Mouse (Mus musculus): ENCODE results near the gene Cct7.

DNA sequence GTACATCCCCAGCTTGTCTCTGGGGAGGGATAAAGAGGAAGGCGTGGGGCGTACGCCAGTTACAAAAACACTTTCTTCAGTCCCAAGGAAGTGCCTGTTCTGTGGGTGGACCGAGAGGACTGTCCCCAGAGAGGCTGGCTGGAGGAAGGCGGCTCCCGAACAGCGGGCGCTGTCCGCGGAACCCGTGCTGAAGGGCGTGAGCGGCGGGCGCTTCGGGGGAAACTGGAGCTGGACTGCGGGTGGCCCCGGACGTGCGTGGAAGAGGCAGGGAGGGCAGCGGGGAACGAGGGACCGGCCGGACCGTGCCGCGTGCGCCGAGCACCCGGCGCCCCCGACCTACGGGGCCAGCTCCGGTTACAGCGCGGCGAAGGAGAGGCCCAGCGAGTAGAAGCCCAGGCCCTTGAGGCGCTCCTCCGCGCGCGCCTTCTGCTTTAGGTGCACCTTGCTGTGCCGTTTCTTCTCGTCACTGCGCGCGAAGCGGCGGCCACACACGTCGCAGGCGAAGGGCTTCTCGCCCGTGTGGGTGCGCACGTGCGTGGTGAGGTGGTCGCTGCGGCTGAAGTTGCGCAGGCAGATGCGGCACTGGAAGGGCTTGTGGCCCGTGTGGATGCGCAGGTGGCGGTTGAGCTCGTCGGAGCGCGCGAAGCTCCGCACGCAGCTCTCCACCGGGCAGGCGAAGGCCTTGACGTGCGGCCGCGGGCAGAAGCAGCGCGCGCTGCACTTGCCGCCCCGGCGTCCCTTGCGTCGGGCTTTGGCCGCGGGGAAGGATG, 60.2 kb downstream of the Cct7 start:
- no peak for TF ChIP-seq POLR2A (IDR thresholded peaks at IDR 0.05; ENCODE audit: control insufficient read depth, low read depth, low read length)
- no peak for TF ChIP-seq CTCF (IDR thresholded peaks at IDR 0.05; ENCODE audit: control insufficient read depth, insufficient read depth, insufficient replicate concordance, low read depth, low read length)
